ENCODE assay signal across 8 mouse cellular contexts in genomic region chr11:120625152-120625775, GRCm38 (mm10). TPM values are rescaled to one million over a fixed set of nuclear protein-coding genes. Genes with fewer than 3 reads are reported as not detected.
DNase-seq lines count a peak whose midpoint lies in the region; ATAC-seq and TF ChIP-seq lines count a peak whose summit lies in the region.

TSS of gene Sirt7 (minus strand) at chr11:120625240.

- ATAC-seq in embryonic facial prominence, embryonic 12.5 days (ENCODE audit: insufficient number of reproducible peaks, insufficient read depth, low FRiP score, low TSS enrichment), result no peak
- ATAC-seq in hindbrain, embryonic 11.5 days (ENCODE audit: low FRiP score), result peak; percentile 48
- ATAC-seq in liver, embryonic 11.5 days (replicated peaks; ENCODE audit: low FRiP score), result peak; percentile 18
- ATAC-seq in stomach, embryonic 15.5 days (ENCODE audit: insufficient read depth, low FRiP score, low read depth), result peak; percentile 4; the same call in 1 of the 2 replicates

- no peak for TF ChIP-seq POLR2A in CH12.LX (IDR thresholded peaks at IDR 0.05; ENCODE audit: low read depth, low read length)

- TF ChIP-seq RAD21 in CH12.LX (IDR thresholded peaks at IDR 0.05; ENCODE audit: low read depth, low read length), result no peak

- peak within 1 kb of the TSS; percentile 93 for H3K9ac ChIP-seq in CH12.LX (ENCODE audit: insufficient read depth, low read depth)
- peak within 1 kb of the TSS; percentile 76 for H3K9ac ChIP-seq in embryonic facial prominence, embryonic 12.5 days
- peak within 1 kb of the TSS; percentile 67 for H3K9ac ChIP-seq in hindbrain, embryonic 11.5 days (ENCODE audit: low read depth, low read length)
- H3K9ac ChIP-seq in liver, embryonic 11.5 days (ENCODE audit: low read depth, low read length), result peak within 1 kb of the TSS; percentile 97
- peak within 1 kb of the TSS; percentile 87 for H3K9ac ChIP-seq in stomach, embryonic 15.5 days

- no peak for TF ChIP-seq CTCF in CH12.LX (conservative IDR thresholded peaks at IDR 0.05 in 1 of 2, IDR thresholded peaks at IDR 0.05 in 1 of 2; ENCODE audit: low read depth in 2 of 2, low read length in 2 of 2)

- no peaks in the 10 kb centered on the region for H3K9me3 ChIP-seq in CH12.LX (replicated peaks; ENCODE audit: low read length)
- H3K9me3 ChIP-seq in embryonic facial prominence, embryonic 12.5 days, result no peaks in the 10 kb centered on the region
- no peaks in the 10 kb centered on the region for H3K9me3 ChIP-seq in hindbrain, embryonic 11.5 days (ENCODE audit: control insufficient read depth, low read length)
- H3K9me3 ChIP-seq in liver, embryonic 11.5 days (ENCODE audit: control insufficient read depth, low read length), result no peaks in the 10 kb centered on the region
- no peaks in the 10 kb centered on the region for H3K9me3 ChIP-seq in stomach, embryonic 15.5 days

- in situ Hi-C loops in CH12.LX (cut with MboI; ENCODE audit: low pct_ligation_motif_present, low pct_unique_long_range_greater_than_20kb, low sequenced_read_pairs), result loop anchor here (10.0 kb wide), 1 partner anchor 60 kb away; no protein-coding TSS in a partner anchor

- DNase-seq in heart, adult 11 months, result peak; percentile 94
- DNase-seq in heart, adult 18-20 months, result no peak
- DNase-seq in CH12.LX (ENCODE audit: extremely low read depth), result no peak
- no peak for DNase-seq in hindbrain, embryonic 11.5 days (ENCODE audit: low spot score)
- no peak for DNase-seq in liver, embryonic 11.5 days (ENCODE audit: low spot score)
- DNase-seq in frontal cortex, postnatal 36 days (ENCODE audit: low spot score in 2 of 2), result no peak

- H3K79me2 ChIP-seq in CH12.LX (replicated peaks; ENCODE audit: control insufficient read depth, extremely low read depth, insufficient read depth, poor library complexity, severe bottlenecking), result peaks cover 37% of the 10 kb centered on the region

- H3K36me3 ChIP-seq in CH12.LX (replicated peaks in 1 of 2; ENCODE audit: control insufficient read depth in 1 of 2, insufficient read depth in 1 of 2, low read length in 1 of 2), result peaks cover 52 to 71% of the 10 kb centered on the region in 2 experiments
- peaks cover 53% of the 10 kb centered on the region for H3K36me3 ChIP-seq in embryonic facial prominence, embryonic 12.5 days
- peaks cover 10% of the 10 kb centered on the region for H3K36me3 ChIP-seq in hindbrain, embryonic 11.5 days (ENCODE audit: control insufficient read depth, insufficient read depth, low read length)
- H3K36me3 ChIP-seq in liver, embryonic 11.5 days (ENCODE audit: control insufficient read depth, insufficient read depth, low read length), result peaks cover 30% of the 10 kb centered on the region
- peaks cover 22% of the 10 kb centered on the region for H3K36me3 ChIP-seq in stomach, embryonic 15.5 days

- H3K4me1 ChIP-seq in CH12.LX (ENCODE audit: control insufficient read depth in 1 of 2, insufficient read depth in 2 of 2), result peaks cover 36 to 63% of the 10 kb centered on the region in 2 experiments
- peaks cover 20% of the 10 kb centered on the region for H3K4me1 ChIP-seq in embryonic facial prominence, embryonic 12.5 days
- H3K4me1 ChIP-seq in hindbrain, embryonic 11.5 days (replicated peaks; ENCODE audit: control insufficient read depth, insufficient read depth, low read length), result peaks cover 8% of the 10 kb centered on the region
- H3K4me1 ChIP-seq in liver, embryonic 11.5 days (replicated peaks; ENCODE audit: control insufficient read depth, insufficient read depth, low read length), result peaks cover 54% of the 10 kb centered on the region
- H3K4me1 ChIP-seq in stomach, embryonic 15.5 days, result peaks cover 27% of the 10 kb centered on the region

- no peaks in the 10 kb centered on the region for H3K27me3 ChIP-seq in CH12.LX (replicated peaks)
- no peaks in the 10 kb centered on the region for H3K27me3 ChIP-seq in embryonic facial prominence, embryonic 12.5 days
- H3K27me3 ChIP-seq in hindbrain, embryonic 11.5 days (ENCODE audit: control insufficient read depth, insufficient read depth, low read length), result no peaks in the 10 kb centered on the region
- no peaks in the 10 kb centered on the region for H3K27me3 ChIP-seq in liver, embryonic 11.5 days (replicated peaks; ENCODE audit: control insufficient read depth, insufficient read depth, low read length)
- no peaks in the 10 kb centered on the region for H3K27me3 ChIP-seq in stomach, embryonic 15.5 days (replicated peaks)

- peak within 1 kb of the TSS; percentile 86 for H3K4me2 ChIP-seq in CH12.LX (ENCODE audit: insufficient read depth, low read depth, poor library complexity, severe bottlenecking)
- H3K4me2 ChIP-seq in embryonic facial prominence, embryonic 12.5 days (replicated peaks), result peak within 1 kb of the TSS; percentile 99
- H3K4me2 ChIP-seq in hindbrain, embryonic 11.5 days (replicated peaks; ENCODE audit: low read depth, low read length), result peak within 1 kb of the TSS; percentile 93
- peak within 1 kb of the TSS; percentile 81 for H3K4me2 ChIP-seq in liver, embryonic 11.5 days
- peak within 1 kb of the TSS; percentile 96 for H3K4me2 ChIP-seq in stomach, embryonic 15.5 days

- dilution Hi-C loops in CH12.LX (cut with MboI; ENCODE audit: extremely low pct_ligation_motif_present, extremely low pct_unique_long_range_greater_than_20kb, low sequenced_read_pairs), result no loop called here

- H3K4me3 ChIP-seq in CH12.LX (replicated peaks in 1 of 3; ENCODE audit: low read depth in 2 of 3, low read length in 2 of 3, poor library complexity in 1 of 3), result peak within 1 kb of the TSS; percentile 82 to 100 (median 100)
- peak within 1 kb of the TSS; percentile 91 for H3K4me3 ChIP-seq in embryonic facial prominence, embryonic 12.5 days
- peak within 1 kb of the TSS; percentile 93 for H3K4me3 ChIP-seq in hindbrain, embryonic 11.5 days (ENCODE audit: low read depth, low read length)
- H3K4me3 ChIP-seq in liver, embryonic 11.5 days (ENCODE audit: low read depth, low read length), result peak within 1 kb of the TSS; percentile 100
- peak within 1 kb of the TSS; percentile 82 for H3K4me3 ChIP-seq in stomach, embryonic 15.5 days (replicated peaks)

- no peak for TF ChIP-seq EP300 in CH12.LX (IDR thresholded peaks at IDR 0.05; ENCODE audit: low read length)

- H3K27ac ChIP-seq in CH12.LX (ENCODE audit: insufficient read depth, low read depth), result peak within 1 kb of the TSS; percentile 83
- H3K27ac ChIP-seq in embryonic facial prominence, embryonic 12.5 days, result peak within 1 kb of the TSS; percentile 63
- peak within 1 kb of the TSS; percentile 79 for H3K27ac ChIP-seq in hindbrain, embryonic 11.5 days (ENCODE audit: low read depth, low read length)
- H3K27ac ChIP-seq in liver, embryonic 11.5 days (ENCODE audit: low read depth, low read length), result peak within 1 kb of the TSS; percentile 97
- peak within 1 kb of the TSS; percentile 88 for H3K27ac ChIP-seq in stomach, embryonic 15.5 days

- WGBS in embryonic facial prominence, embryonic 12.5 days, result 31% methylated on average over 5 of the region's 5 CpGs
- 25% methylated on average over 5 of the region's 5 CpGs for WGBS in hindbrain, embryonic 11.5 days
- 18% methylated on average over 5 of the region's 5 CpGs for WGBS in liver, embryonic 11.5 days
- WGBS in stomach, embryonic 15.5 days, result 14% methylated on average over 5 of the region's 5 CpGs

TF ChIP-seq in CH12.LX, 34 proteins besides CTCF, POLR2A, EP300 and RAD21:
- TF ChIP-seq ZKSCAN1 (IDR thresholded peaks at IDR 0.05; ENCODE audit: borderline replicate concordance, low read depth, low read length), result no peak
- no peak for TF ChIP-seq SMC3 (IDR thresholded peaks at IDR 0.05; ENCODE audit: low read depth, low read length)
- no peak for TF ChIP-seq NRF1 (IDR thresholded peaks at IDR 0.05; ENCODE audit: low read depth, low read length)
- TF ChIP-seq MAX (IDR thresholded peaks at IDR 0.05; ENCODE audit: low read length), result no peak
- TF ChIP-seq PAX5 (IDR thresholded peaks at IDR 0.05; ENCODE audit: low read length), result no peak
- TF ChIP-seq ETS1 (conservative IDR thresholded peaks at IDR 0.05; ENCODE audit: low read depth, low read length), result no peak

RNA-seq across cellular contexts. Expression of gene Sirt7, which starts in this region (rescaled TPM):
- 1 to 10 TPM; 6.9 to 8.9 TPM for total RNA-seq in heart, adult 18-20 months (2021)
- total RNA-seq in CH12.LX (2012; rRNA removed) (75.2 and 87.1 TPM in 2 replicates), CH12.LX (2014; rRNA removed) (71.7 and 74.4 TPM in 2 replicates)
- 84.4 and 91.3 TPM in 2 replicates for polyA plus RNA-seq in CH12.LX (2012; ENCODE audit: insufficient read length, low read depth)
- polyA plus RNA-seq in embryonic facial prominence, embryonic 12.5 days (2016; fragmentation: Nextera tagmentation; extraction: Ambion mirVana), result 29.7 and 30.4 TPM in 2 replicates
- polyA plus RNA-seq in hindbrain, embryonic 11.5 days (2014; fragmentation: Nextera tagmentation; extraction: Ambion mirVana), result 33.2 and 36.6 TPM in 2 replicates
- polyA plus RNA-seq in liver, embryonic 11.5 days (2014; fragmentation: Nextera tagmentation; extraction: Ambion mirVana), result 48.6 and 54.8 TPM in 2 replicates
- 38.1 and 39.0 TPM in 2 replicates for polyA plus RNA-seq in stomach, embryonic 15.5 days (2015; fragmentation: Nextera tagmentation; extraction: Ambion mirVana)

Comparison
In these comparisons a context has a peak if more than half of its experiments do, and no peak if none do; other contexts are left out.
1. RNA of gene Sirt7 (total RNA-seq): 71.7 to 87.1 TPM in CH12.LX; 6.9 to 8.9 TPM in heart, adult 18-20 months; every median in the first group is over 4 times any median in the second.
2. Peak in every context shown above with its lines, with median percentiles within 50 percentile points of each other: H3K27ac ChIP-seq, H3K4me2 ChIP-seq, H3K4me3 ChIP-seq and H3K9ac ChIP-seq.